Mouse (Mus musculus): ENCODE data around the gene Nelfcd.

The Nelfcd gene

DNA sequence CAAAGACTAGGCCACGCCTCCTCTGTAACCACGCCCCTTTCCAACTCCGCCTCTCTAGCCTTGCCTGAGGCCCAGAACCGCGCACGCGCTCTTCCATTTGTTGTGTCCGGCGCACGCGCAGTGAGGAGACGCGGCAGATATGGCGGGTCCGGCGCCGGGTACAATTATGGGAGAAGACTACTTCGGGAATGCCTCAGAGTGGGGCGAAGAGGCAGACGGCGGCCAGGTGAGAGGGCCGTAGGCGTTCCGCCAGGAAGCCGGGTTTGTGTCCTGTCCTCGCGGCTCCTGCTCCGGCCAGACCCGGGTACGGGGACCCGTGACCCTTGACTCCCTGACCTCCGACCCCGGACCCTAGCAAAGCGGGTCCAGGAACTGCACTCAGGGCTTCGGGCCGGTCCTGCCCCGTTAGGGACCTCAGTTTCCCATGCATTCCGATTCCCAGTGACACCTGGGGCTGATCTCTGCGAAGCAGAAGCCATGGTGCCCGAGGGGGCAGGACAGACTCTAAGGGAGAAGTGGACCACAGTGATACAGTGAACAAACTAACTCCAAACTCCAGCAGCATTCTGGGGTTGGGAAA is at the start of gene Nelfcd:
TSS of gene Nelfcd (plus strand) at position 74 of the 580 bp plus-strand sequence.
- in situ Hi-C loops (cut with MboI, MseI): no loop called here

DNA sequence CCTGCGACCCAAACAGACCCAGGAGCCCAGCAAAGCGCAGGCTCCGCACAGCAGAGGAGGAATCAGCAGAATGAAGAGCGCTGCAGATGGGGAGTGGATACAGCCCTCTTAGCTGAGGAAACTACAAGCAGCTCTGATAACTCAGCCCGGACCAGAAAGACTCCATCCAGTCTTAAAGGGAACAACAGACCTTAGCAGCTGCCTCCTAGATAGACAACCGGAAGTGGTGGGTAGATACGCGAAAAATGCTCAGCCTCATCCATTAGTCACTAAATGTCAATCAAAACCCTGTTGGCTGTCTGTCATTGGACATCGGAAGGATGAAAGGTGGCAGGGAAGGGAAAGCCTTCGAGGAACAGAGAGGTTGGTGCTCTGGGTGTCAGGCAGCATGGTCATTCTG is 49.0 kb upstream of the Nelfcd start:
- in situ Hi-C loops (cut with MboI, MseI): no loop called here

GRCm38 (mm10) chr2:174381021-174381420 is 34.6 kb upstream of the Nelfcd start:
- in situ Hi-C loops (cut with MboI, MseI): no loop called here

DNA sequence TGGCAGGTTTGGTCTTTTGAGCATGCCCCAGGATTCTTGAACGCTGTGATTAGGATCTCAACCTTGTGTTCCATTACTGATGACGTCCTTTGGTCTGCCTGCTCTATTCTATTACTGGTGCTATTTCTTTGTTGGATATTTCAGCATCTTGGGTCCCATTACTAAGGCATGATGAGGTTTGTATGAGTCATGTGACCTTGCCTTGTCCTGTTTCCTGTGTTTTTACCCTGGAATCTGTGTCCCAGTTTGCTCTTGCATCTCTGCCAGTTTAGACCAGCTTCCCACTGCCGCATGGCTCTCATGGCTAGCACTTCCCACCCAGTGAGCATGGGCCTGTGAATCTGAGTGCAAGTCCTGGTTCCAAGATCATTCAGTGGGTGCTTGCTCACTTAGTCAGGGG is 23.7 kb upstream of the Nelfcd start:
- in situ Hi-C loops (cut with MboI, MseI): no loop called here

DNA sequence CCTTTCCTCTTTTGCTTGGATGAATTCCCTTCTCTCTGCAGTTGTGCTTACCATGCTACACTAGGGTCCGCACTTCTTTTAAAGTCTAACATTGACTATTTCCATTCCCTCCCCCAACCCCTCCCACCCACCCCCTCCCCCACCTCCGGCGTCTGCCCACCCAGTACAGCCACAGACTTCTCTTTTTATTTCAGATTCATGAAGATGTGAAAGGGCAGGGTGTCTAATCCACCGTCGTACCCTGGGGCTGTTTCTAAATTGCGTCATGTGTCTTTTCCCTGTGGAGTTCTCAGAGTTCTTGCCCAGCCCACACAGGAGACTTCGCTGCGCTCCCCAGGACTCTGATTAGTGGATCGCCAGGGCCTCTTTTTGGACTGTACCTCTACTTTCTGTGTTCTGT is 23.1 kb upstream of the Nelfcd start:
- in situ Hi-C loops (cut with MboI, MseI): no loop called here

GRCm38 (mm10) chr2:174393383-174393782 is 22.2 kb upstream of the Nelfcd start:
- in situ Hi-C loops (cut with MboI, MseI): no loop called here

DNA sequence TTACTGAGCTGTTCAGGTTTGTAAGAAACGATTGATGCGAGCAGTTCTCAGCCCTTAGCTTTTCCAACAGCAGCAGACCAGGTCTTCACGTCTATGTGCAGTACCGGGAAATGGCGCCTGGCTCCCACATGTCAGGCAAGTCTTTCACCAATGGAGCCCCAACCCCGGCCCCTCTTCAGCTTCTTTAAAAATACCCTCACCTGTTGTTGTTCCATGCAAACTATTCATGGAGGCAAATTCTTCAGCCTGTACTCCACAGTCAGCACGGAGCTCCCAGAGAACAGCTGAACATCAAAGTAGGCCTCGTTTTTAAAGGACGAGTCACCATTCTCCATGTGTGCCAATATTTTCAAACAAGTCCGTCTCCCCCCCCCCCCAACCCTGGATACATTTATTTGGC is 19.0 kb upstream of the Nelfcd start:
- in situ Hi-C loops (cut with MboI, MseI): no loop called here

DNA sequence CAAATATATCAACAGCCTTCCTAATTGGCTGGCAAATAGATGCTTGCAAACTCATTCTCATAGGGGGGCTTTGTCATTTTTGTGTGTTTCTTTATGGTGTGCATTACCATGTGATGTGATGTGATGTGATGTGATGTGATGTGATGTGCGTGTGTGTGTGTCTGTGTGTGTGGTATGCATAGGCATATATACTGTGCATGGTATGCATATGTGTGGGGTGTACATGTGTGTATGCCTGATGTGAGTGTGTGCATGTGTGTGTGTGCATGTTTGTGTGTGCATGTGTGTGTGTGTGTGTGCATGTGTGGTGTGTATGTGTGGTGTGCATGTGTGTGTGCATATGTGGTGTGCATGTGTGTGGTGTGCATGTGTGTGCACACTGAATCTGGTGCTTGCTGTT is 18.5 kb upstream of the Nelfcd start:
- in situ Hi-C loops (cut with MboI, MseI): no loop called here

GRCm38 (mm10) chr2:174397881-174398280 is 17.7 kb upstream of the Nelfcd start:
- in situ Hi-C loops (cut with MboI, MseI): no loop called here

- in situ Hi-C loops (cut with MboI, MseI): no loop called here
Measured at GRCm38 (mm10) chr2:174400396-174400795, 15.2 kb upstream of the Nelfcd start.

DNA sequence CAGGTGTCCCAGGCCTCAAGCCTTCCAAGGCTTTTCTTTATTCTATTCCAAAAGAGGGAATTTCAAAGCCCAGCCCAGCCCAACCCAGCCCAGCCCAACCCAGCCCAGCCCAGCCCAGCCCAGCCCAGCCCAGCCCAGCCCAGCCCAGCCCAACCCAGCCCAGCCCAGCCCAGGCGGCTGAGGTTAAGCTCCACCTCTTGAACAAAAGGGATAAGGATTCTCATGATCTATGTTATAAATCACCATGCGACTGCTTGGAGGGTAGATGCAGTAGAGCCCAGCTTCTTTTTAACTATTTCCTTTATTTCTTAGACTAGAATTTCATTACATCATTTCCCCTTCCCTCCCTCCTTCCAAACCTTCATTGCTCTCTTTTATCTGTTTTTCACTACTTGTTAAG is 5.4 kb upstream of the Nelfcd start:
- in situ Hi-C loops (cut with MboI, MseI): no loop called here

DNA sequence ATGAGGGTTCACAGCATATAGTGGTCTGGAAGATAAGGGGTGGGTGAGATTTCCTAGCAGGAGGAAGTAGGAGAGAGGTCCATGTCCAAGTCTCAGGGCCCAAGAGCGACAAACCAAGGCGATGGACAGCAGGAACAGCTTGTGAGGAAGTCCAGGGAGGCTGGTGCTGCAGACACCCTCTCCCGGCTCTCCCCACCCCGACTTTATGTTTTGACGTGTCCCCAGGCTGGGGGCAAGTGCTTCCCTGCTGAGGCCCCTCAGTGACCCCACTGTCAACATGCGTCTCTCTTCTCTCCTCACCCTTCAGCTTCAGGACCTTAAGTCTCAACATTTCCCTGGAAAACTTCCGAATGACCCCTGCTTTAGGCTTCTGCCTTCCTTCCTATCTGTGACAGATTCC is 2.5 kb upstream of the Nelfcd start:
- in situ Hi-C loops (cut with MboI, MseI): no loop called here

DNA sequence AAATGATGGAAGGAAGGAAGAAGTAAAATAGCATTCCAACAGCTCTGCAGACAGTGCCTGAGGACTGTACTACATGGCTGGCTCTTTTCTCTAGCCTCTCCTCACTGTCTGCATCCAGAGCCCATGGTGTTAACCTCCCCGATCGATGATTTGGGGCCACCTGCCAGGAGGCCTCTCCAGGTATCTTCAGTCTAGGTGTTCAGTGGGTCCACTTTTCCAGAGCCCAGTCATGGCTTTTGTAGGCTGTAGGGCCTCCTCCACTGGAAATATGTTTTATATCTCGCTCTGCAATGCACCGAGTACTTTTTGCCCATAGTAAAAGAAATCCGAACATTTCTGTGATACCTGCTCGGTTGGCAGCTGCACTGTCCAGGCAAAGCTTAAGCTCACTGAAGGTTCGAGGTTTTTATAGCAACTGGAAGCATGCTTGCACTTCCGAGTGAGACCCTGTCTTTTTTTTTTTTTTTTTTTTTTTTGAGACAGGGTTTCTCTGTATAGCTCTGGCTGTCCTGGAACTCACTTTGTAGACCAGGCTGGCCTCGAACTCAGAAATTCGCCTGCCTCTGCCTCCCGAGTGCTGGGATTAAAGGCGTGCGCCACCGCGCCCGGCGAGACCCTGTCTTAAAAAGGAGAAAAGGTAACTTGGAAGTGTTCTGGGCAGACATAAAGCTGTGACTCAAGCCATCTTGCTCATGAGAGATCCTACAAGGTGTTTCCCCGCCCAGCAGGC is 438 bp upstream of the Nelfcd start:
- in situ Hi-C loops (cut with MboI, MseI): no loop called here

GRCm38 (mm10) chr2:174421107-174421506 is 5.5 kb downstream of the Nelfcd start:
- in situ Hi-C loops (cut with MboI, MseI): loop anchor here (10.0 kb wide), 1 partner anchor 1406 kb away; no protein-coding TSS in a partner anchor

DNA sequence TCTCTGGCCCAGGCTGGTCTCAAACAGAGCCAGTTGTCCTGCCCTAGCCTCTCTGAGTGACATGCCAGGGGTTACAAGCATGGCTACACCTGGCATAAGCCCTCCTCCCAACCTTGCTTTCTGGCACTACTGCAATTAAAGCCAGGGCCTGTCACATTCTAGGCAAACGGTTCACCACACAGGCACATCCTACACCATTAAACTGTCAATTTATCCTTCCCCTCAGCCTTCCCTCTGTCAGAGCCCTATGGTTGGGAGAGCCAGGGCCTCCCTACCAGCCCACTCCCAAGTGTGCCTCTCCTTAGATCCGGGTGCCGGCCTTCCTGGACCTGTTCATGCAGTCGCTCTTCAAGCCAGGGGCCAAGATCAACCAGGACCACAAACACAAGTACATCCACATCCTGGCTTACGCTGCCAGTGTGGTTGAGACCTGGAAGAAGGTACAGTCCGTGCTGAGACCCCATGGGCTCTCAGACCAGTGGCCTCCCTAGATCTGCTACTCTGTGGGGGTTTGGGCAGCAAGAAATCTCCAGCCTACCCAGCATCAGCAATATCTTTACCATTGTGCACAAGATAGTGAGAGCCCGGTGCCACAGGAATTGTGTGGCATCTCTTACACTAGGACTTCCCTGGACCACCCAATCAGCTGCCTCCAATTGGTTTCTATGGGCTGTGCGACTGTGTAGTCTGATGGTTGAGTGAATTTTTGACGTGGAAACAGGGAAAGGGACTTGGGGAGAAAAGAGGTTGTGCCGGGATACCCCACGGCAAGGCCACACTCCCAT is 8.9 kb downstream of the Nelfcd start:
- in situ Hi-C loops (cut with MboI, MseI): loop anchor here (5.0 to 10.0 kb wide), 2 partner anchors 82 to 1410 kb away; no protein-coding TSS in a partner anchor

GRCm38 (mm10) chr2:174426856-174427255 is 11.3 kb downstream of the Nelfcd start:
- in situ Hi-C loops (cut with MboI, MseI): loop anchor here (5.0 to 10.0 kb wide), 2 partner anchors 85 to 1412 kb away; no protein-coding TSS in a partner anchor

GRCm38 (mm10) chr2:174428076-174428835 is 12.7 kb downstream of the Nelfcd start:
- in situ Hi-C loops (cut with MboI, MseI): loop anchor here (5.0 to 10.0 kb wide), 2 partner anchors 86 to 1413 kb away; no protein-coding TSS in a partner anchor

DNA sequence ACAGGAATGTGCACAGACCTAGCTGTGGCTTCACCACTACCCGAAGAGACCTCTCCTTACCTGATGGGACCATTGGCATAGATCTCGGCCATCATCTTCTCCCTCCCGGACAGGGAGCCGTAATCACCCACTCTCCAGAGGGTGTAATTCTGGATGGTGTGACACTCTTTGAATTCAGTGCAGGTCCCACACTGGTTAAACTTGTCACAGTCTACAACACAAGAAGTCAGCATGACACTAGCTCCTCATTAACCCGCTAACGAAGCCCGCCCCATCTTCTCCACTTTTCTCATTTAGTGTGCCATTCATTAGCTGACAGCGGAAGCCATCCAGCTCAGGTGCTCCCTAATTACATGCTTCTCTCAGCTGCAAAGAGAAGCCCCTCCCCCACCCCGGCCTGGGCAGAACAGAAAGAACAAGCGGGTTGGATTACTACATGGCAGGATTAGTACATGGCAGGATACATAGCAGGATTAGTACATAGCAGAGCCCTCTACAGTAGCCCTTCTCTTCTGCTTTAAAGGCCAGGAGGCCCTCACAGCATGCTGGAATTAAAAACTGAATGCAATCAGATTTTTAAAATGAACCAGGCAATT is 13.5 kb downstream of the Nelfcd start:
- in situ Hi-C loops (cut with MboI, MseI): loop anchor here (5.0 to 10.0 kb wide), 2 partner anchors 87 to 1414 kb away; no protein-coding TSS in a partner anchor

DNA sequence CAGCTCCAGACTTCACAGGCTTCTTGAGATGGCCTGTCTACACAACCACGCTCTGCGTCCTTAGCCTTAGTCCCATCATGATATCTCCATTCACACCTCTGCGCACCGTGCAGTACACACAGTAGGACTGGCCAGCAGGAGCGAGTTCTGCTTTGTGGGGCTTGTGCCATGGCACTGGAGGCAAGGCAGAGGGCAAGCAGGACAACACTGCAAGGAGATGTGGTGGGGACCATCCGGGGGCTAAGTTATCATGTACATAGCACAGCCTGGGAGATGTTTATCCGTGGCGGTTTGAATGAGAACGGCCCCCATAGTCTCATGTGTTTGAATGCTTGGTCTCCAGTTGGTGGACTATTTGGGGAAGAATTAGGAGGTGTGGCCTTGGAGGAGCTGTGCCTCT is 19.3 kb downstream of the Nelfcd start:
- in situ Hi-C loops (cut with MboI, MseI): no loop called here

- in situ Hi-C loops (cut with MboI, MseI): no loop called here
Measured at GRCm38 (mm10) chr2:174436076-174436701, 20.6 kb downstream of the Nelfcd start.
